Mouse (Mus musculus) lung, postnatal 0 days (tissue): ENCODE measurements around the gene Vps26b. TPM values are rescaled to one million over a fixed set of nuclear protein-coding genes. Genes with fewer than 3 reads are reported as not detected.
A peak's percentile ranks its signal among the peaks of the same experiment; 100 is the strongest.

Source experiments
- ATAC-seq: fragments of 200-750 bp; cut with Nextera tagmentation; 2 replicates; pipeline ENCODE4 v1.8.0; 2017; ENCODE audit warnings: moderate library complexity
- DNase-seq: peaks from one replicate; pipeline ENCODE4 v3.0.0-alpha.2; 2016; ENCODE audit warnings: low spot score
- H3K27ac ChIP-seq: fragments of 300-500 bp; sonication (generic); 2 replicates; pipeline ENCODE4 v1.5.1; 2014; ENCODE audit warnings: antibody characterized with exemption, mild to moderate bottlenecking, low read length, mixed read lengths
- H3K27me3 ChIP-seq: fragments of 300-500 bp; sonication (generic); replicated peaks from 2 replicates; pipeline ENCODE4 v1.6.1; 2014; ENCODE audit warnings: low read length, mixed read lengths; ENCODE audit not compliant: insufficient read depth
- H3K36me3 ChIP-seq: fragments of 300-500 bp; sonication (generic); 2 replicates; pipeline ENCODE4 v1.6.1; 2014; ENCODE audit warnings: low read length, mixed read lengths; ENCODE audit not compliant: insufficient read depth
- H3K4me1 ChIP-seq: fragments of 300-500 bp; sonication (generic); 2 replicates; pipeline ENCODE4 v1.6.1; 2014; ENCODE audit warnings: antibody characterized with exemption, low read depth, low read length, mixed read lengths; ENCODE audit not compliant: insufficient read depth
- H3K4me2 ChIP-seq: fragments of 300-500 bp; sonication (generic); replicated peaks from 2 replicates; pipeline ENCODE4 v1.6.1; 2014; ENCODE audit warnings: low read depth, mild to moderate bottlenecking, low read length, moderate library complexity, mixed read lengths
- H3K4me3 ChIP-seq: fragments of 300-500 bp; sonication (generic); 2 replicates; pipeline ENCODE4 v1.5.1; 2014; ENCODE audit warnings: low read depth, low read length
- H3K9ac ChIP-seq: fragments of 300-500 bp; sonication (generic); replicated peaks from 2 replicates; pipeline ENCODE4 v1.6.1; 2014; ENCODE audit warnings: low read depth, mild to moderate bottlenecking
- H3K9me3 ChIP-seq: fragments of 300-500 bp; sonication (generic); 2 replicates; pipeline ENCODE4 v1.6.1; 2016; ENCODE audit warnings: low read length, mixed read lengths
- CTCF ChIP-seq: IDR thresholded peaks from 2 replicates; pipeline ENCODE4 v1.5.1; 2016; ENCODE audit warnings: antibody characterized with exemption, mild to moderate bottlenecking
- EP300 ChIP-seq: IDR thresholded peaks from 2 replicates; pipeline ENCODE4 v1.6.1; 2016; ENCODE audit warnings: antibody characterized with exemption, mild to moderate bottlenecking, control low read depth
- WGBS: fragments of 180-500 bp; shearing (Covaris S2); extraction: QIAGEN DNeasy Blood & Tissue Kit; methylation state at CpG from one replicate; pipeline ENCODE4 v1.1.7; 2014; 5-methylcytosine and 5-hydroxymethylcytosine counted together
- polyA plus RNA-seq: library from polyadenylated mRNA; unstranded; fragments of >200 nt; fragmentation: Nextera tagmentation; extraction: Ambion mirVana; gene quantifications from 2 replicates; pipeline ENCODE4 v1.2.1, GENCODE M21; 2015

The Vps26b gene
- polyA plus RNA-seq, 1 experiment from 2014 or later, result 16.7 TPM

- TF ChIP-seq EP300, result no peak
- TF ChIP-seq CTCF, result no peak
- WGBS, result under 1% methylated on average over 26 of the region's 29 CpGs
- peak overlapping the region; percentile 71 for H3K9ac ChIP-seq
- DNase-seq, result peak; percentile 45
- peak overlapping the region; percentile 75 for H3K4me3 ChIP-seq
- H3K36me3 ChIP-seq, result peaks cover 3% of the 10 kb centered on the region; the same call in 1 of the 2 replicates
- H3K4me1 ChIP-seq, result 0 out of 2 replicates have a peak, but pooled peaks cover 10% of the 10 kb centered on the region
- no peaks in the 10 kb centered on the region for H3K9me3 ChIP-seq
- H3K27ac ChIP-seq, result peak overlapping the region; percentile 80
- ATAC-seq, result peak; percentile 49
- no peaks in the 10 kb centered on the region for H3K27me3 ChIP-seq
- H3K4me2 ChIP-seq, result peak overlapping the region; percentile 69
Observed at GRCm38 (mm10) chr9:26998669-26999460, 31.0 kb downstream of the Vps26b start.

DNA sequence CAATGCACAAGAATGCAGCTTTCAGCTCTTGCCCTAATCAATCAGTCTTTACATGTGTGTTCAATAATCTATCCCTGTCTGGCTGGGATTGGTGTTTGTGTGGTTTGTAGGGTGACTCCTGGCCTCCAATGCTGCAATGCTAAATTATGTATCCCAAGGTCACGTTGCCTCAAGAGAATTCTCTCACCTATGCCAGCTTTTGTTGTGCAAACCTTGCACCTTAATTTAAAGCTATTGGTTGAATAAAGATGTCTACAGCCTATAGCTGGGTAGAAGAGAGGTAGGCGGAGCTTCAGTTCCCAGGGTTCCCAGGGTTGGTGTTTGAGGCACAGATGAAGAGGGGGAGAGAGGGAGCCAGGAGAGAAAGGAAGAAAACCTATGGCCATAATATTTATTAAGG is 32.4 kb downstream of the Vps26b start:
- H3K27ac ChIP-seq, result no peak overlapping the region
- no peaks in the 10 kb centered on the region for H3K36me3 ChIP-seq
- no peak overlapping the region for H3K9ac ChIP-seq
- H3K9me3 ChIP-seq, result no peaks in the 10 kb centered on the region
- TF ChIP-seq CTCF (no peak), EP300 (no peak)
- H3K4me2 ChIP-seq, result no peak overlapping the region
- 94% methylated on average over 2 of the region's 2 CpGs for WGBS
- no peak for ATAC-seq
- no peak for DNase-seq
- no peak overlapping the region for H3K4me3 ChIP-seq
- 0 out of 2 replicates have a peak, but pooled peaks cover 10% of the 10 kb centered on the region for H3K4me1 ChIP-seq
- no peaks in the 10 kb centered on the region for H3K27me3 ChIP-seq

DNA sequence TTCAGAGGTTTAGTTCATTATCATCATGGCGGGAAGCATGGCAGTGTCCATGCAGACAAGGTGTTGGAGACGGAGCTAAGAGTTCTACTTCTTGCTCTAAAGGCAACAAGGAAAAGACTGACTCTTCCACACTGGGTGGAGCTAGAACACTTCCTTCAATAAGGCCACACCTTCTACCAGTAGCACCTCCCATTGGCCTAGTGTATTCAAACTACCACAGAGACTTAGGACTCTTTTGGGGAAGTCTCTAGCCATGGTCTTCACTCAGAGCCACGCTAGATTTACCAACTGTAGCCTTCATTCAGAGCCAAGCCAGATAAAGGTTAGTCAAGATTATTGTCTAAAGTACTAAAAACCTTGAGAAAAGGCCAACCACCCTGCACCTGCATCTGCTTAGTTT is 32.8 kb downstream of the Vps26b start:
- no peak overlapping the region for H3K27ac ChIP-seq
- 87% methylated on average over 3 of the region's 3 CpGs for WGBS
- H3K9ac ChIP-seq, result no peak overlapping the region
- no peak overlapping the region for H3K4me3 ChIP-seq
- no peak overlapping the region for H3K4me2 ChIP-seq
- 0 out of 2 replicates have a peak, but pooled peaks cover 10% of the 10 kb centered on the region for H3K4me1 ChIP-seq
- no peaks in the 10 kb centered on the region for H3K27me3 ChIP-seq
- H3K36me3 ChIP-seq, result no peaks in the 10 kb centered on the region
- ATAC-seq, result no peak
- H3K9me3 ChIP-seq, result no peaks in the 10 kb centered on the region
- DNase-seq, result peak; percentile 38
- TF ChIP-seq CTCF, result no peak
- no peak for TF ChIP-seq EP300

GRCm38 (mm10) chr9:26993900-26994299 is 36.0 kb downstream of the Vps26b start:
- Histone ChIP-seq H3K27me3 (no peaks in the 10 kb centered on the region), H3K9me3 (no peaks in the 10 kb centered on the region), H3K9ac (no peak overlapping the region), H3K36me3 (peaks cover 19% of the 10 kb centered on the region; the same call in 1 of the 2 replicates), H3K27ac (no peak overlapping the region), H3K4me1 (no peaks in the 10 kb centered on the region), H3K4me3 (no peak overlapping the region), H3K4me2 (no peak overlapping the region)
- TF ChIP-seq CTCF (no peak), EP300 (no peak)
- DNase-seq (no peak), ATAC-seq (no peak)
- 77% methylated on average over 3 of the region's 3 CpGs for WGBS

- H3K4me3 ChIP-seq, result no peak overlapping the region
- no peak overlapping the region for H3K9ac ChIP-seq
- H3K36me3 ChIP-seq, result peaks cover 20% of the 10 kb centered on the region; the same call in 1 of the 2 replicates
- WGBS, result 62% methylated on average over 10 of the region's 10 CpGs
- no peaks in the 10 kb centered on the region for H3K4me1 ChIP-seq
- ATAC-seq (no peak), DNase-seq (peak; percentile 57)
- no peak overlapping the region for H3K4me2 ChIP-seq
- H3K27me3 ChIP-seq, result no peaks in the 10 kb centered on the region
- H3K27ac ChIP-seq, result no peak overlapping the region
- H3K9me3 ChIP-seq, result no peaks in the 10 kb centered on the region
- TF ChIP-seq CTCF (no peak), EP300 (no peak)
Observed at GRCm38 (mm10) chr9:26993118-26993517, 36.7 kb downstream of the Vps26b start.

GRCm38 (mm10) chr9:26990181-26990580 is 39.7 kb downstream of the Vps26b start:
- Histone ChIP-seq H3K9ac (no peak overlapping the region), H3K36me3 (peaks cover 27% of the 10 kb centered on the region; the same call in 1 of the 2 replicates), H3K27ac (no peak overlapping the region), H3K4me2 (no peak overlapping the region), H3K9me3 (no peaks in the 10 kb centered on the region), H3K4me3 (no peak overlapping the region), H3K27me3 (no peaks in the 10 kb centered on the region), H3K4me1 (no peaks in the 10 kb centered on the region)
- DNase-seq (no peak), ATAC-seq (no peak)
- TF ChIP-seq EP300 (no peak), CTCF (no peak)
- WGBS, result 92% methylated on average over 4 of the region's 4 CpGs
